Mouse (Mus musculus): ENCODE data around the gene Paqr9.

GRCm38 (mm10) chr9:95541208-95541607 lies 18.2 kb upstream of the Paqr9 start:
- TF ChIP-seq CTCF (IDR thresholded peaks at IDR 0.05; ENCODE audit: low read depth) (no peak), EP300 (IDR thresholded peaks at IDR 0.05; ENCODE audit: low read depth) (no peak)
